Mouse (Mus musculus) C3H10T1/2 (cell line): Measurements from ENCODE around the gene Pir. TPM values are rescaled to one million over a fixed set of nuclear protein-coding genes. Genes with fewer than 3 reads are reported as not detected.

Experiments used
- polyA plus RNA-seq, 2 experiments: library from polyadenylated mRNA; unstranded; fragments of >200 nt; fragmentation: generic; extraction: Trizol; gene quantifications; one replicate each; pipeline ENCODE4 v1.2.1; 2012; ENCODE audit warnings: missing spikeins in 2 of 2

Pir gene
- polyA plus RNA-seq: 10 to 100 TPM; 15.9 to 29.5 TPM

DNA sequence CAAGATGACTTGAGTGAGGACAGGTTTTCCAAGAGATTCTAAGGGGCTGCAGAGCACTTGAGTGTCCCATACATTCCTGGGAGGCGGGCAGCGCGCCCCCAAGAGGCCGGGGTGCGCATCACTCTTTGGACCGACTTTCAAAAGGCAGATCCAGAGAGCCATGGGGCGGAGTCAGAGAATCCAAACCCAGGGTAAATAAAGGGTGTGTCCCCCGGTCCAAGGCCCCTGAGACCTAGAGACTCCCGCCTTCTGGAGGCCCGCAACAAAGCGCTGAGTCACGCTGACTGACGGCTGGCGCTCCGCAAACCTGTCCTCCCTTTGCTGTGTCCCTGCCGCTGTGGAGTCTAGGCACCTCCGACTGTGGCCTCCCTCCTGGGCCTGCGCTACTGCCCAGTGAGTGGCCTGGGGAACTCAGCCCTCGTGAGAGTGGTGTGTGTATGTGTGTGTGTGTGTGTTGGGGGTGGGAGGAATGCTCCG is at the start of gene Pir:
Gene Pir (plus strand): TSS at position 87 of the 477 bp plus-strand sequence.

DNA sequence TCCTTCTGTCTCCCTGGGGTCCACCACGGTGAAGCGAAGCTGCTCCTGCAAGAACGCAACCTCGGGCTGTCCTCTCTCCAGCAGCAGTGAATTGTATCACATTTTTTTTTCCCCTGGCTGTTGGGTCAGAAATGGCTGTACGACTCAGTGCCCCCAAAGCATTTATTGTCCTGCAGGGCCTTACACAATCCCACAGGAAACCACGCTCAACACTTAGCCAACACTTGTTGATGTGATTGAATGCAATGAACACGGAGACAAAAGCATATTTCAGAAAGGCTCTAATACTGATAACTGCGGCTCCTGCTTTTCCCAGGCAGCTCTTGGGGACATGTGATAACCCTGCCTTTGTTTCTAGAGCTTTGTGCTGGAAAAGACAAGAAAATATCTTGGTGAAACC is 11.1 kb upstream of the Pir start, which contains the start of gene Bmx:
Gene Bmx (minus strand): TSS at position 137 of the 400 bp plus-strand sequence.

DNA sequence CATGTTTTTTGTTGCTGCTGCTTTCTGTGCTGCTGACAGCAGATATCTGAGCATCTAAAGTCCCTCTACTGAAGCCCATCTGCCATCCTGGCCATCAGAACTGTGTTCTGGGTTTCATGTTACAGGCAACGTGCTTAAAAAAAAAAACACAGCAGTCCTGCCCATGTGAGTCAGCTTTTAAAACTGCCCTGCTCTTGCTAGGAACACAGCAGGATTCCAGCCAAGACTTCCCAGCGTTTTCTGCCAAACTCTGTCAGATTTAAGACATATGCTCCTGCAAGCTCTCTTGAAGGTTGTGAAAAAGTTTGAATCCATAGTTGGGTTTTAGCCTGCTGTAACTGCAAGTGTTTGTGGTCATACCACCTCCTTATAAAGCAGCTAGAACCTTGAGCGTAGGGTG is 103.9 kb downstream of the Pir start, which contains the start of gene Vegfd:
Gene Vegfd (plus strand): TSS at position 298 of the 400 bp plus-strand sequence.

DNA sequence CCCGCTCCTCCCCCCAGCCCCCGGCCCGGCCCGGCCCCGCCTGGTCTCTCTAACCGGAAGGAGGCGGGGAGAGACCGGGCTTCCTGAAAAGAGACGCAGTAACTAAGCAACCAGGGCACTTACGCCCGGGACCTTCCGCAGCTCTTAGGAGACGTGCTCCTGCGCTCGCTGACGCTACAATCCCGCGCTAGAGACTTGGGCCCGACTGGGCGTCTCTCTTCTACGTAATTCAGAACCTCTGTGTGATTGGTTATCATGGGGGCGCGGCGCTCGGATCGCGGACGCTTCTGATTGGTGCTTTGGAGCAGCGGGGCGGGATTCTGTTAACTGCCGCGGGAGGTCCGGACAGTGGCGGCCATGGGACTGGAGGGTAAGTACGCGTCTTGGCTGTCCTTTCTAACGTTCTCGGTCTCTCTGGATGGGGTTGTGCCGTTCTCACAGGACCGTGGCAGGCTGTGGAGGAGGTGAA is 150.3 kb downstream of the Pir start, which contains the start of gene Piga:
Gene Piga (plus strand): TSS at position 317 of the 469 bp plus-strand sequence.

Other genes with a start within 250 kb of the Pir start
- gene Car5b, start 241.4 kb upstream of the Pir start, polyA plus RNA-seq: 10 to 100 TPM in 1 of 2 experiments, 1 to 10 TPM in 1; 5.6 to 12.2 TPM
- 1 to 10 TPM; 2.7 to 6.8 TPM for gene Siah1b, start 192.9 kb upstream of the Pir start, polyA plus RNA-seq
- not detected for gene Cltrn, start 180.5 kb upstream of the Pir start, polyA plus RNA-seq
- gene Ace2, start 130.0 kb upstream of the Pir start, polyA plus RNA-seq: under 1 TPM in 1 of 2 experiments, not detected in 1; 0.27 TPM
- gene Bmx, start 11.2 kb upstream of the Pir start, polyA plus RNA-seq: under 1 TPM in 1 of 2 experiments, not detected in 1; 0.06 TPM
- 10 to 100 TPM in 1 of 2 experiments, 1 to 10 TPM in 1; 9.7 to 41.7 TPM for gene Vegfd, start 104.0 kb downstream of the Pir start, polyA plus RNA-seq
- gene Piga, start 150.4 kb downstream of the Pir start, polyA plus RNA-seq: 1 to 10 TPM in 1 of 2 experiments, under 1 TPM in 1; 0.33 to 2.1 TPM
- under 1 TPM in 1 of 2 experiments, not detected in 1; 0.04 TPM for gene Asb11, start 167.6 kb downstream of the Pir start, polyA plus RNA-seq
- gene Asb9, start 237.0 kb downstream of the Pir start, polyA plus RNA-seq: under 1 TPM; 0.08 to 0.11 TPM